Comparison of ENCODE assay signal across 25 mouse cellular contexts in genomic region chr11:80958086-80958671, GRCm38 (mm10).
A peak's percentile ranks its signal among the peaks of the same experiment; 100 is the strongest.
DNase-seq lines count a peak whose midpoint lies in the region; ATAC-seq lines count a peak whose summit lies in the region.
"Had no signal": no experiment of that assay in that cellular context is flagged by ENCODE, and none has a peak within 500 bp of the region (broad histone marks: within the 10 kb centered on the region; RNA-seq: fewer than 3 reads in every experiment).

No protein-coding gene starts in this region.

- 21% methylated on average over 16 of the region's 16 CpGs for WGBS in hindbrain, embryonic 15.5 days
- 16% methylated on average over 16 of the region's 16 CpGs for WGBS in hindbrain, embryonic 11.5 days
- 10% methylated on average over 16 of the region's 16 CpGs for WGBS in forebrain, embryonic 16.5 days
- WGBS in midbrain, embryonic 10.5 days, result 11% methylated on average over 16 of the region's 16 CpGs
- 4% methylated on average over 16 of the region's 16 CpGs for WGBS in midbrain, embryonic 16.5 days

- H3K9ac ChIP-seq in hindbrain, embryonic 15.5 days, result no peak overlapping the region
- no peak overlapping the region for H3K9ac ChIP-seq in hindbrain, embryonic 11.5 days (ENCODE audit: low read depth, low read length)
- 0 out of 2 replicates have a peak overlapping the region, but pooled peaks have one; percentile 7 for H3K9ac ChIP-seq in forebrain, embryonic 16.5 days (replicated peaks; ENCODE audit: low read depth, low read length)
- H3K9ac ChIP-seq in midbrain, embryonic 16.5 days (ENCODE audit: low read depth, low read length), result 0 out of 2 replicates have a peak overlapping the region, but pooled peaks have one; percentile 36
- H3K9ac ChIP-seq: heart, embryonic 13.5 days; limb, embryonic 15.5 days; liver, embryonic 14.5 days; lung, embryonic 14.5 days had no signal

- no peak for DNase-seq in hindbrain, embryonic 11.5 days (ENCODE audit: low spot score)
- no peak for DNase-seq in midbrain, embryonic 10.5 days (ENCODE audit: low spot score)
- no peak for DNase-seq in thymus, postnatal 36 days
- no peak for DNase-seq in embryo, embryonic 9.5 days (ENCODE audit: extremely low spot score)
- DNase-seq: adrenal gland, adult 8-10 months; cerebellum, adult 8-10 months; cerebellum, postnatal 36 days; embryo, embryonic 11 days; gastrocnemius, postnatal 14 days; heart, adult 18-20 months; heart, postnatal 14 days; kidney, adult 18-20 months; kidney, postnatal 4 days; layer of hippocampus, adult 9-11 months; lung, embryonic 14.5 days; thymus, adult 2 months had no signal

- H3K4me2 ChIP-seq in hindbrain, embryonic 15.5 days, result peak overlapping the region; percentile 1; the same call in 1 of the 2 replicates
- H3K4me2 ChIP-seq in hindbrain, embryonic 11.5 days (replicated peaks; ENCODE audit: low read depth, low read length), result no peak overlapping the region
- H3K4me2 ChIP-seq in forebrain, embryonic 16.5 days (ENCODE audit: low read length), result no peak overlapping the region
- H3K4me2 ChIP-seq in midbrain, embryonic 16.5 days (ENCODE audit: low read length), result peak overlapping the region; percentile 33
- H3K4me2 ChIP-seq: heart, embryonic 13.5 days; limb, embryonic 15.5 days; lung, embryonic 14.5 days had no signal

- no peak for ATAC-seq in hindbrain, embryonic 15.5 days (ENCODE audit: low FRiP score, low read depth)
- ATAC-seq in hindbrain, embryonic 11.5 days (ENCODE audit: low FRiP score), result no peak
- no peak for ATAC-seq in forebrain, embryonic 16.5 days
- ATAC-seq in midbrain, embryonic 16.5 days, result no peak
- ATAC-seq: inflammation-experienced regulatory T-cells, adult 6 months had no signal

- H3K4me3 ChIP-seq in hindbrain, embryonic 15.5 days, result no peak overlapping the region
- no peak overlapping the region for H3K4me3 ChIP-seq in hindbrain, embryonic 11.5 days (ENCODE audit: low read depth, low read length)
- no peak overlapping the region for H3K4me3 ChIP-seq in forebrain, embryonic 16.5 days (replicated peaks; ENCODE audit: low read length)
- H3K4me3 ChIP-seq in midbrain, embryonic 10.5 days, result no peak overlapping the region
- H3K4me3 ChIP-seq in midbrain, embryonic 16.5 days (ENCODE audit: low read depth, low read length), result no peak overlapping the region
- H3K4me3 ChIP-seq: heart, embryonic 13.5 days; limb, embryonic 15.5 days; megakaryocyte, embryonic 14.5 days had no signal

- H3K4me1 ChIP-seq in hindbrain, embryonic 15.5 days (replicated peaks), result peaks cover 24% of the 10 kb centered on the region
- no peaks in the 10 kb centered on the region for H3K4me1 ChIP-seq in hindbrain, embryonic 11.5 days (replicated peaks; ENCODE audit: control insufficient read depth, insufficient read depth, low read length)
- peaks cover 13% of the 10 kb centered on the region for H3K4me1 ChIP-seq in forebrain, embryonic 16.5 days (replicated peaks; ENCODE audit: control insufficient read depth, insufficient read depth, low read length)
- peaks cover 13% of the 10 kb centered on the region for H3K4me1 ChIP-seq in midbrain, embryonic 10.5 days
- H3K4me1 ChIP-seq in midbrain, embryonic 16.5 days (ENCODE audit: control insufficient read depth, insufficient read depth, low read length), result peaks cover 27% of the 10 kb centered on the region
- H3K4me1 ChIP-seq: heart, embryonic 13.5 days; limb, embryonic 15.5 days; megakaryocyte, embryonic 14.5 days had no signal

- no peaks in the 10 kb centered on the region for H3K27me3 ChIP-seq in hindbrain, embryonic 15.5 days
- no peaks in the 10 kb centered on the region for H3K27me3 ChIP-seq in hindbrain, embryonic 11.5 days (ENCODE audit: control insufficient read depth, insufficient read depth, low read length)
- H3K27me3 ChIP-seq in forebrain, embryonic 16.5 days (replicated peaks; ENCODE audit: control insufficient read depth, insufficient read depth, low read length), result no peaks in the 10 kb centered on the region
- peaks cover 15% of the 10 kb centered on the region for H3K27me3 ChIP-seq in midbrain, embryonic 10.5 days (ENCODE audit: low read depth, poor library complexity, severe bottlenecking)
- no peaks in the 10 kb centered on the region for H3K27me3 ChIP-seq in midbrain, embryonic 16.5 days (ENCODE audit: control insufficient read depth, insufficient read depth, low read depth, low read length)

- H3K9me3 ChIP-seq in hindbrain, embryonic 15.5 days, result no peaks in the 10 kb centered on the region
- H3K9me3 ChIP-seq in hindbrain, embryonic 11.5 days (ENCODE audit: control insufficient read depth, low read length), result no peaks in the 10 kb centered on the region
- no peaks in the 10 kb centered on the region for H3K9me3 ChIP-seq in forebrain, embryonic 16.5 days (ENCODE audit: control insufficient read depth, low read length)
- H3K9me3 ChIP-seq in midbrain, embryonic 10.5 days (replicated peaks), result no peaks in the 10 kb centered on the region
- H3K9me3 ChIP-seq in midbrain, embryonic 16.5 days (replicated peaks; ENCODE audit: control insufficient read depth, low read length, poor library complexity, severe bottlenecking), result no peaks in the 10 kb centered on the region
- H3K9me3 ChIP-seq: heart, embryonic 13.5 days; limb, embryonic 15.5 days; megakaryocyte, embryonic 14.5 days had no signal

- no peak overlapping the region for H3K27ac ChIP-seq in hindbrain, embryonic 15.5 days (replicated peaks)
- no peak overlapping the region for H3K27ac ChIP-seq in hindbrain, embryonic 11.5 days (ENCODE audit: low read depth, low read length)
- H3K27ac ChIP-seq in forebrain, embryonic 16.5 days (ENCODE audit: low read length), result no peak overlapping the region
- 0 out of 2 replicates have a peak overlapping the region, but pooled peaks have one; percentile 49 for H3K27ac ChIP-seq in midbrain, embryonic 10.5 days (replicated peaks)
- H3K27ac ChIP-seq in midbrain, embryonic 16.5 days (ENCODE audit: low read length), result peak overlapping the region; percentile 14; the same call in 1 of the 2 replicates
- H3K27ac ChIP-seq: heart, embryonic 13.5 days; limb, embryonic 15.5 days; liver, embryonic 14.5 days; stomach, postnatal 0 days had no signal

- H3K36me3 ChIP-seq in hindbrain, embryonic 15.5 days, result no peaks in the 10 kb centered on the region
- H3K36me3 ChIP-seq in hindbrain, embryonic 11.5 days (ENCODE audit: control insufficient read depth, insufficient read depth, low read length), result no peaks in the 10 kb centered on the region
- no peaks in the 10 kb centered on the region for H3K36me3 ChIP-seq in forebrain, embryonic 16.5 days (ENCODE audit: control insufficient read depth, insufficient read depth)
- H3K36me3 ChIP-seq in midbrain, embryonic 10.5 days, result no peaks in the 10 kb centered on the region
- H3K36me3 ChIP-seq in midbrain, embryonic 16.5 days (ENCODE audit: control insufficient read depth, insufficient read depth, low read length), result no peaks in the 10 kb centered on the region
- H3K36me3 ChIP-seq: heart, embryonic 13.5 days; limb, embryonic 15.5 days had no signal

Comparison
In these comparisons a context has a peak if more than half of its experiments do, and no peak if none do; other contexts are left out.
1. H3K4me2 ChIP-seq: peak in hindbrain, embryonic 15.5 days (single experiment) and midbrain, embryonic 16.5 days (single experiment); none in hindbrain, embryonic 11.5 days (single experiment) and forebrain, embryonic 16.5 days (single experiment).
2. H3K27ac ChIP-seq: peak in midbrain, embryonic 10.5 days (single experiment) and midbrain, embryonic 16.5 days (single experiment); none in hindbrain, embryonic 15.5 days (single experiment), hindbrain, embryonic 11.5 days (single experiment) and forebrain, embryonic 16.5 days (single experiment).
3. H3K9ac ChIP-seq: peak in forebrain, embryonic 16.5 days (single experiment) and midbrain, embryonic 16.5 days (single experiment); none in hindbrain, embryonic 15.5 days (single experiment) and hindbrain, embryonic 11.5 days (single experiment).